Mouse (Mus musculus): ENCODE measurements around the gene Eef2k.
A peak's percentile ranks its signal among the peaks of the same experiment; 100 is the strongest.

GRCm38 (mm10) chr7:120842345-120843036 is at the start of gene Eef2k:
- TF ChIP-seq EP300 (IDR thresholded peaks at IDR 0.05; ENCODE audit: low read depth) (no peak), CTCF (IDR thresholded peaks at IDR 0.05; ENCODE audit: low read depth) (peak; percentile 80)
